Mouse (Mus musculus) T-helper 1 cell (primary cell): ENCODE data around the gene Psmc3.

ENCODE experiments used
- in situ Hi-C: fragments of 300-600 bp; cut with MboI, MseI; formaldehyde crosslinking; loops from one replicate; pipeline ENCODE4 v1.15.1; 2025; ENCODE audit warnings: high pct_unique_total_duplicates

Psmc3 gene

GRCm38 (mm10) chr2:91053181-91053933 lies 452 bp upstream of the Psmc3 start:
- in situ Hi-C loops = no loop called here

- in situ Hi-C loops = no loop called here
Measured at GRCm38 (mm10) chr2:91058435-91058834, 4.6 kb downstream of the Psmc3 start.

GRCm38 (mm10) chr2:91059376-91059775 lies 5.6 kb downstream of the Psmc3 start:
- in situ Hi-C loops = no loop called here

- in situ Hi-C loops = loop anchor here (5.0 kb wide), 1 partner anchor 37 kb away; no protein-coding TSS in a partner anchor
Measured at GRCm38 (mm10) chr2:91060544-91061355, 6.9 kb downstream of the Psmc3 start.

GRCm38 (mm10) chr2:91061849-91062481 lies 8.2 kb downstream of the Psmc3 start:
- in situ Hi-C loops = loop anchor here (5.0 kb wide), 1 partner anchor 35 kb away; no protein-coding TSS in a partner anchor

- in situ Hi-C loops = loop anchor here (5.0 kb wide), 1 partner anchor 34 kb away; no protein-coding TSS in a partner anchor
Measured at GRCm38 (mm10) chr2:91062779-91063606, 9.2 kb downstream of the Psmc3 start.

- in situ Hi-C loops = loop anchor here (5.0 kb wide), 1 partner anchor 33 kb away; no protein-coding TSS in a partner anchor
Measured at GRCm38 (mm10) chr2:91064211-91064610, 10.4 kb downstream of the Psmc3 start.

GRCm38 (mm10) chr2:91065544-91065943 lies 11.7 kb downstream of the Psmc3 start:
- in situ Hi-C loops = no loop called here

- in situ Hi-C loops = no loop called here
Measured at GRCm38 (mm10) chr2:91066455-91066854, 12.6 kb downstream of the Psmc3 start.

GRCm38 (mm10) chr2:91068162-91068871 lies 14.5 kb downstream of the Psmc3 start:
- in situ Hi-C loops = no loop called here

GRCm38 (mm10) chr2:91068872-91069165 lies 15.0 kb downstream of the Psmc3 start:
- in situ Hi-C loops = no loop called here

GRCm38 (mm10) chr2:91069306-91070000 lies 15.6 kb downstream of the Psmc3 start:
- in situ Hi-C loops = no loop called here

GRCm38 (mm10) chr2:91070076-91070800 lies 16.4 kb downstream of the Psmc3 start, which contains the start of gene Slc39a13:
Gene Slc39a13, minus strand, starts transcription at chr2:91070417.
- in situ Hi-C loops = no loop called here

GRCm38 (mm10) chr2:91071059-91071458 lies 17.2 kb downstream of the Psmc3 start:
- in situ Hi-C loops = no loop called here

- in situ Hi-C loops = no loop called here
Measured at GRCm38 (mm10) chr2:91072092-91072491, 18.3 kb downstream of the Psmc3 start.

- in situ Hi-C loops = loop anchor here (5.0 kb wide), 1 partner anchor 619 kb away; no protein-coding TSS in a partner anchor
Measured at GRCm38 (mm10) chr2:91077957-91078313, 24.1 kb downstream of the Psmc3 start.

GRCm38 (mm10) chr2:91078314-91079025 lies 24.7 kb downstream of the Psmc3 start:
- in situ Hi-C loops = loop anchor here (5.0 kb wide), 1 partner anchor 619 kb away; no protein-coding TSS in a partner anchor

GRCm38 (mm10) chr2:91079026-91079384 lies 25.2 kb downstream of the Psmc3 start:
- in situ Hi-C loops = loop anchor here (5.0 kb wide), 1 partner anchor 618 kb away; no protein-coding TSS in a partner anchor
